Mouse (Mus musculus) heart, adult 18-20 months (tissue): Measurements from ENCODE around the gene Naaladl2. TPM values are rescaled to one million over a fixed set of nuclear protein-coding genes. Genes with fewer than 3 reads are reported as not detected.
"Not testable (repeated sequence)": the region's sequence is repeated elsewhere in the genome, so short reads cannot be mapped to it uniquely, and the experiment has no call there.

Source experiments
- DNase-seq, 2 experiments: peaks; one replicate each; pipeline ENCODE4 v3.0.0; 2021 to 2022; ENCODE audit warnings: mixed read lengths in 1 of 2
- total RNA-seq, 2 experiments: library from RNA; stranded (reverse); gene quantifications; 2 replicates each; pipeline ENCODE4 v1.2.3; 2021

Naaladl2 gene
- total RNA-seq, 2 experiments from 2014 or later = 0.35 to 0.62 TPM

- no peak for DNase-seq
Measured at GRCm38 (mm10) chr3:24321489-24322405, 822.3 kb downstream of the Naaladl2 start.

GRCm38 (mm10) chr3:24314658-24315297 lies 829.3 kb downstream of the Naaladl2 start:
- no peak for DNase-seq

- no peak for DNase-seq
Measured at GRCm38 (mm10) chr3:24225418-24225817, 918.6 kb downstream of the Naaladl2 start.

GRCm38 (mm10) chr3:24217476-24217875 lies 926.6 kb downstream of the Naaladl2 start:
- DNase-seq = no peak

- no peak for DNase-seq
Measured at GRCm38 (mm10) chr3:24166531-24166930, 977.5 kb downstream of the Naaladl2 start.

- DNase-seq = no peak
Measured at GRCm38 (mm10) chr3:24163992-24164391, 980.1 kb downstream of the Naaladl2 start.

- not testable (repeated sequence) for DNase-seq
Measured at GRCm38 (mm10) chr3:24151086-24151815, 992.8 kb downstream of the Naaladl2 start.

- DNase-seq = no peak
Measured at GRCm38 (mm10) chr3:24142808-24143207, 1001.3 kb downstream of the Naaladl2 start.

- no peak for DNase-seq
Measured at GRCm38 (mm10) chr3:24138002-24138401, 1006.1 kb downstream of the Naaladl2 start.

- DNase-seq = no peak
Measured at GRCm38 (mm10) chr3:24126200-24126599, 1017.9 kb downstream of the Naaladl2 start.

GRCm38 (mm10) chr3:24124034-24124433 lies 1020.0 kb downstream of the Naaladl2 start:
- no peak for DNase-seq

GRCm38 (mm10) chr3:24118136-24118535 lies 1025.9 kb downstream of the Naaladl2 start:
- no peak for DNase-seq

GRCm38 (mm10) chr3:24114849-24115248 lies 1029.2 kb downstream of the Naaladl2 start:
- DNase-seq = no peak

- no peak for DNase-seq
Measured at GRCm38 (mm10) chr3:24113360-24113759, 1030.7 kb downstream of the Naaladl2 start.

- no peak for DNase-seq
Measured at GRCm38 (mm10) chr3:24106391-24106790, 1037.7 kb downstream of the Naaladl2 start.

GRCm38 (mm10) chr3:24079761-24080160 lies 1064.3 kb downstream of the Naaladl2 start:
- DNase-seq = no peak

- peak; percentile 60 to 65 for DNase-seq
Measured at GRCm38 (mm10) chr3:24071169-24071797, 1072.8 kb downstream of the Naaladl2 start.

- peak in 1 of 2 experiments; percentile 2 for DNase-seq
Measured at GRCm38 (mm10) chr3:24070424-24071168, 1073.5 kb downstream of the Naaladl2 start.

GRCm38 (mm10) chr3:24048217-24048616 lies 1095.8 kb downstream of the Naaladl2 start:
- no peak for DNase-seq

- no peak for DNase-seq
Measured at GRCm38 (mm10) chr3:24001741-24002140, 1142.3 kb downstream of the Naaladl2 start.

- DNase-seq = no peak
Measured at GRCm38 (mm10) chr3:23973727-23974126, 1170.3 kb downstream of the Naaladl2 start.
